Mouse (Mus musculus): Measurements from ENCODE around the gene Gm10961.

Gene Gm10961

DNA sequence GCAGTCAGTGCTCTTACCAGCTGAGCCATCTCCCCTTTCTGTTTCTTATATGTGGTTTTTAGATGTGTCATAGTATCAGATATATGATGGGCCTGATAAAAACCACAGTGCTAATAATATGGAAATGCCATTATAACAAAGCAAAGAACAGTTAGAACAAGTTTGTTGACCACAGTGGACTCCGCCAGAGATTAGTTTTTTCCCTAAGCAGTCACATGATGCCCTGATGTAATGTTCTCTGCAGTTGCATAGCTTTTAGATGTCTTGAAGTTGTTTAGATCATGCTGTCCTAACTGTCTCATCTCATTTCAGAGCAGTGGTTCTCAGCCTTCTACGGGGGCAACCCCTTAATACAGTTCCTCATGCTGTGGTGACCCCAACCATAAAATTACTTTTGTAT lies 25.0 kb downstream of the Gm10961 start:
- DNase-seq (ENCODE audit: extremely low read depth, low read depth): no peak

DNA sequence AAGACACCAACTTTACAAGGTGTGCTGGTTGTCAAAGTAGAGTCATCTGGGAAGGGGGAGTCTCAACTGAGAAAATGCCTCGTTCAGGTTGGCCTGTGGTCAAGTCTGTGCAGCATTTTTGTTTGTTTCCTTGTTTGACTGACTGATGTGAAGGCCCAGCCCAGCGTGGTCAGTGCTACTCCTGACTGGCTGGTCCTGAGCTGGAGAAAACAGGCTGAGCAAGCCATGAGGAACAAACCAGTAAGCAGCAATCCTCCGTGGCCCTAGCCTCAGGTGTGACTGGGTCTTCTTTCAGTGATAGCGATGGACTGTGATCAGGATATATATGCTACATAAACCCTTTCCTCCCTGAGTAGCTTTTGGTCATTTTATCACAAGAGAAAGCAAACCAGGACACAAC lies 25.8 kb downstream of the Gm10961 start:
- no peak for DNase-seq (ENCODE audit: extremely low read depth, low read depth)

GRCm38 (mm10) chr3:107659000-107659399 lies 27.9 kb downstream of the Gm10961 start:
- DNase-seq (ENCODE audit: extremely low read depth, low read depth): no peak

DNA sequence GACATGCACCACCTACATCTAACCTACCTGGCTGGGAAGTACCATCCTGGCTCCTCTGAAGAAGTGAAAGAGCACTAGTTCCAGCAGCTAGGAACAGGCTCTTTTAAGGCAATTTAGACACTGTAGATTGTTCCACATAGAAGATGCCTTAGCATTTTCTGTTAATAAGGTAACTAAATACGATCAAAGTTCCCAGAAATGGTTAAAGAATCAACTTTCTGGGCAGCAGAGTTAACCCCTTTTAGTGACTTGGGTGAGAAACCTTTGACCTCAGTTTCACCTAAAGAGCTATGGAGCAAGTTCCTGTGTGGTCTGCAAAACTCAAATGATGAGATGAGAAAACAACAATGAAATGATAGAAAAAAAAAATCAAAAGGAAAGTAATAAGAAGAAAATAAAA lies 33.5 kb downstream of the Gm10961 start:
- DNase-seq (ENCODE audit: extremely low read depth, low read depth): no peak

GRCm38 (mm10) chr3:107667426-107667825 lies 36.3 kb downstream of the Gm10961 start:
- DNase-seq (ENCODE audit: extremely low read depth, low read depth): no peak

DNA sequence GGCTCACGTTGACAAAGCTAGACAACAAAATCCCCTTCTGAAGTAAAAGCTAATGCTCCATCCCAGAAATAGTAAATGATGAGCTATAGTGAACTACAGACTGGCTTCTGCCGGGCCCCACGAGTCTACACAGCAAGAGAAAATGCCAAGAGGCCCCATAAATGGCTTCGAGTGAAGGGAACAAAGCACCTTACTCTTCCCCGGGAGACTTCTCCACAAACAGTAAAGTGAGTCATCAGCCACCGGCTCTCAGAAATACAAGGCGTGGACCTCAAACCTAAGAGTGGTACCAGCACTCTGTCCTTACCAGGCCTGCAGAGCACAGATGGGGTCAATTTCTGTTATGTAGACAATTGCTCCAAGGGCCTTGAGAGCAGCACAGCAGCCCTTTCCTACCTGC lies 37.7 kb downstream of the Gm10961 start:
- DNase-seq (ENCODE audit: extremely low read depth, low read depth): no peak

- no peak for DNase-seq (ENCODE audit: extremely low read depth, low read depth)
Measured at GRCm38 (mm10) chr3:107670500-107670899, 39.4 kb downstream of the Gm10961 start.

- no peak for DNase-seq (ENCODE audit: extremely low read depth, low read depth)
Measured at GRCm38 (mm10) chr3:107671509-107671908, 40.4 kb downstream of the Gm10961 start.

GRCm38 (mm10) chr3:107680790-107681576 lies 49.9 kb downstream of the Gm10961 start:
- DNase-seq (ENCODE audit: extremely low read depth, low read depth): no peak

Measured in MEL-GATA-1-ER (cell line).